Mouse (Mus musculus) embryonic facial prominence, embryonic 15.5 days (tissue): ENCODE results near the gene Macrod2. TPM values are rescaled to one million over a fixed set of nuclear protein-coding genes. Genes with fewer than 3 reads are reported as not detected.

Source experiments
- ATAC-seq: fragments of 200-750 bp; cut with Nextera tagmentation; 2 replicates; pipeline ENCODE4 v1.8.0; 2017; ENCODE audit warnings: low read depth, moderate TSS enrichment; ENCODE audit not compliant: insufficient number of reproducible peaks, low FRiP score, low TSS enrichment
- H3K27ac ChIP-seq: fragments of 300-500 bp; sonication (generic); replicated peaks from 2 replicates; pipeline ENCODE4 v1.5.1; 2015; ENCODE audit warnings: mild to moderate bottlenecking, inconsistent platforms
- H3K27me3 ChIP-seq: fragments of 300-500 bp; sonication (generic); 2 replicates; pipeline ENCODE4 v1.6.1; 2015; ENCODE audit warnings: inconsistent platforms
- H3K36me3 ChIP-seq: fragments of 300-500 bp; sonication (generic); 2 replicates; pipeline ENCODE4 v1.6.1; 2015; ENCODE audit warnings: mild to moderate bottlenecking, inconsistent platforms
- H3K4me1 ChIP-seq: fragments of 300-500 bp; sonication (generic); 2 replicates; pipeline ENCODE4 v1.6.1; 2015; ENCODE audit warnings: inconsistent platforms
- H3K4me2 ChIP-seq: fragments of 300-500 bp; sonication (generic); replicated peaks from 2 replicates; pipeline ENCODE4 v1.6.1; 2015; ENCODE audit warnings: mild to moderate bottlenecking, inconsistent platforms
- H3K4me3 ChIP-seq: fragments of 300-500 bp; sonication (generic); replicated peaks from 2 replicates; pipeline ENCODE4 v1.5.1; 2015; ENCODE audit warnings: mild to moderate bottlenecking, inconsistent platforms
- H3K9ac ChIP-seq: fragments of 300-500 bp; sonication (generic); 2 replicates; pipeline ENCODE4 v1.6.1; 2015; ENCODE audit warnings: inconsistent platforms
- H3K9me3 ChIP-seq: fragments of 300-500 bp; sonication (generic); replicated peaks from 2 replicates; pipeline ENCODE4 v1.6.1; 2016; ENCODE audit warnings: inconsistent platforms
- WGBS: fragments of 180-500 bp; shearing (Covaris S2); methylation state at CpG from one replicate; pipeline ENCODE4 v1.1.7; 2015; 5-methylcytosine and 5-hydroxymethylcytosine counted together
- polyA plus RNA-seq: library from polyadenylated mRNA; unstranded; fragments of >200 nt; fragmentation: Nextera tagmentation; extraction: Ambion mirVana; gene quantifications from 2 replicates; pipeline ENCODE4 v1.2.1, GENCODE M21; 2015

Macrod2 gene
- polyA plus RNA-seq, 1 experiment from 2014 or later: 38.9 TPM

- Histone ChIP-seq H3K9ac (no peak overlapping the region), H3K4me1 (no peaks in the 10 kb centered on the region), H3K27me3 (no peaks in the 10 kb centered on the region), H3K9me3 (no peaks in the 10 kb centered on the region), H3K4me3 (no peak overlapping the region), H3K4me2 (no peak overlapping the region), H3K27ac (no peak overlapping the region), H3K36me3 (no peaks in the 10 kb centered on the region)
- ATAC-seq: no peak
These were observed 1150.8 kb downstream of the Macrod2 start for GRCm38 (mm10) chr2:141545877-141546276.

- no peak overlapping the region for H3K9ac ChIP-seq
- no peak overlapping the region for H3K4me3 ChIP-seq
- 89% methylated on average over 1 of the region's 1 CpGs for WGBS
- ATAC-seq: no peak
- H3K4me1 ChIP-seq: no peaks in the 10 kb centered on the region
- no peak overlapping the region for H3K27ac ChIP-seq
- no peak overlapping the region for H3K4me2 ChIP-seq
- no peaks in the 10 kb centered on the region for H3K27me3 ChIP-seq
- no peaks in the 10 kb centered on the region for H3K9me3 ChIP-seq
- no peaks in the 10 kb centered on the region for H3K36me3 ChIP-seq
These were observed 1156.6 kb downstream of the Macrod2 start for GRCm38 (mm10) chr2:141551701-141552100.

DNA sequence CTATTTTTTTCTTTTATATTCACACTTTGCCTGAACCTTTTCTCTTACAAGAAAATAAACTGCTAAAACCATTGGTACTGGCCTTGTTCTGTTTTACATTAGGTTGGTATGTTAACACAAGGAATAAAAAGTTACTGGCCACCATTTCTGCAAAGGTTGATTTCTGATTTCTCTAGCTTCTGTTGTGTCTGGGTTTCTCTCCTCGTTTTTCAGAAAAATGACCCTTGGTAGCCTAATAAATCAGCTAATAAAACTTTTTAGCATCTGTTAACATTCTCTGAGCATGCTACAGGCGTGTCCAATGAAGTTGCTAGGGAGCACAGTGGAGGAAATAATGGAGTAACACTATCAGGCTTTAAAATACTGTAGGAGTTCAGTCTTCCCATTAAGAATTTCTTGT, 1161.6 kb downstream of the Macrod2 start:
- Histone ChIP-seq H3K9ac (no peak overlapping the region), H3K4me3 (no peak overlapping the region), H3K36me3 (no peaks in the 10 kb centered on the region), H3K4me1 (no peaks in the 10 kb centered on the region), H3K9me3 (no peaks in the 10 kb centered on the region), H3K27me3 (no peaks in the 10 kb centered on the region), H3K4me2 (no peak overlapping the region), H3K27ac (no peak overlapping the region)
- ATAC-seq: no peak
- 48% methylated on average over 2 of the region's 2 CpGs for WGBS

GRCm38 (mm10) chr2:141558242-141558827, 1163.2 kb downstream of the Macrod2 start:
- Histone ChIP-seq H3K36me3 (no peaks in the 10 kb centered on the region), H3K27ac (no peak overlapping the region), H3K4me3 (no peak overlapping the region), H3K9me3 (no peaks in the 10 kb centered on the region), H3K4me1 (no peaks in the 10 kb centered on the region), H3K27me3 (no peaks in the 10 kb centered on the region), H3K4me2 (no peak overlapping the region), H3K9ac (no peak overlapping the region)
- ATAC-seq: no peak
- WGBS: 78% methylated on average over 1 of the region's 1 CpGs

DNA sequence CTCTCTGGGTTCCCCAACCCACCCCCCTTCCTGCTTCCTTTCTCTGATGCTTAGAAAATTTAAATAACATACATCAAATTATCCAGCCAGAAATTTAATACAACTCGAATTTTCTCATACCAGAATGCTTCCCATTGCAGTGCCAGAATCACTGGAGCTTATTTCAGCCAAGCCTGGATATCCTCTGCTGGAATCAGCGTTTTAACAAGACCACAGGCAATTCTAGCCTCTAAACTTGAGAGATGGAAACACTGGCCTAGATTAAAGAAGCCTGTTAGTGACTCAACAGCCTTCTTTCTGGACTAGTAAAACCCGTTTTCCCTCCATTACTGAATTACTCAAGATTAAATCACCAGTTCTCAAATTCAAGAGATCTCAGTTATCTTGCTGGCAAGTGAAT, 1170.9 kb downstream of the Macrod2 start:
- Histone ChIP-seq H3K36me3 (no peaks in the 10 kb centered on the region), H3K4me2 (no peak overlapping the region), H3K27ac (no peak overlapping the region; the same call in 1 of the 2 replicates), H3K27me3 (no peaks in the 10 kb centered on the region), H3K4me1 (no peaks in the 10 kb centered on the region), H3K9ac (no peak overlapping the region), H3K9me3 (no peaks in the 10 kb centered on the region), H3K4me3 (no peak overlapping the region)
- 16% methylated on average over 3 of the region's 3 CpGs for WGBS
- ATAC-seq: no peak

GRCm38 (mm10) chr2:141571360-141571759, 1176.3 kb downstream of the Macrod2 start:
- Histone ChIP-seq H3K9me3 (no peaks in the 10 kb centered on the region), H3K4me2 (no peak overlapping the region), H3K4me3 (no peak overlapping the region), H3K27ac (no peak overlapping the region), H3K4me1 (no peaks in the 10 kb centered on the region), H3K36me3 (no peaks in the 10 kb centered on the region), H3K9ac (no peak overlapping the region), H3K27me3 (no peaks in the 10 kb centered on the region)
- WGBS: 63% methylated on average over 3 of the region's 3 CpGs
- no peak for ATAC-seq

DNA sequence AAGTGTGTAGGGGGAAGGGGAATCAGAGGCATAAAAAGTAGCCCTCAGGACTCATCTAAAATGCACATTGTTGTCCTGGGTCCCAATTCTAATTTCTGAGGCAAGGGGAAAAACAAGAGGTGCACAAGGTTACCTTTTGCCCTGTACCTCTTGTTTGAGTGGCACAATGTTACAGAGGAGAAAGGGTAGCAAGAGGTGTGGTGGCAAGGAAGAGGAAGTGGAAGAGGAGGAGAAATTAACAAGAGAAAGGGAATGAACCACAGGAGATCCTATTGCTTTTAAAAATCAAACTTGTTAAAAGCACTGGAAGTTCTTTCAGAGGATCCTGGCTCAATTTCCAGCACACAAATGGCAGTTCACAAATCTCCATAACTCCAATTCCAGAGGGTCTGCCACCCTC, 1183.1 kb downstream of the Macrod2 start:
- H3K4me2 ChIP-seq: no peak overlapping the region
- no peaks in the 10 kb centered on the region for H3K9me3 ChIP-seq
- no peak overlapping the region for H3K9ac ChIP-seq
- no peak overlapping the region for H3K27ac ChIP-seq
- H3K36me3 ChIP-seq: no peaks in the 10 kb centered on the region
- ATAC-seq: no peak
- no peak overlapping the region for H3K4me3 ChIP-seq
- no peaks in the 10 kb centered on the region for H3K27me3 ChIP-seq
- peaks cover 3% of the 10 kb centered on the region; the same call in 1 of the 2 replicates for H3K4me1 ChIP-seq

DNA sequence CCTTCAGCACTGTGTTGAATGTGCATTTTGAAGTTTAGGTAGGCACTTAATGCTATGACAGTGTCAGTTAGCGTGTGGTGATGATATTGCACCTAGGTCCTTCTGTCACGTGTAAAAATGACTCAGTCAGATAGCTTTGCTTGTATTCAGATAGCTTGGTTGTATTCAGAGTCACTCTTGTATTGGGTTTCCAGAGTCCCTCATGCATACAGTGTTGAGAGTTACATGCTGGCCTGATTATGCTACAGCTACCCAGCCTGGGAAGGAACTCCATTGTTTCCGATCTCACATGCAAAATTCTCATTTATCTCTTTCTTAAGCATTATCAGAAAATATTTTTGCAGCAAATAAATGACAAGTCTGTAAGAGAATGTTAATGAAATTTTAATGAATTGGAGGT, 1187.3 kb downstream of the Macrod2 start:
- Histone ChIP-seq H3K4me1 (peaks cover 3% of the 10 kb centered on the region; the same call in 1 of the 2 replicates), H3K36me3 (no peaks in the 10 kb centered on the region), H3K4me2 (no peak overlapping the region), H3K9ac (no peak overlapping the region), H3K27me3 (no peaks in the 10 kb centered on the region), H3K9me3 (no peaks in the 10 kb centered on the region), H3K27ac (no peak overlapping the region), H3K4me3 (no peak overlapping the region)
- ATAC-seq: no peak
- WGBS: 84% methylated on average over 3 of the region's 3 CpGs

- no peak overlapping the region for H3K27ac ChIP-seq
- 28% methylated on average over 4 of the region's 4 CpGs for WGBS
- ATAC-seq: no peak
- H3K4me1 ChIP-seq: peaks cover 3% of the 10 kb centered on the region; the same call in 1 of the 2 replicates
- H3K4me2 ChIP-seq: no peak overlapping the region
- no peaks in the 10 kb centered on the region for H3K36me3 ChIP-seq
- no peaks in the 10 kb centered on the region for H3K9me3 ChIP-seq
- H3K9ac ChIP-seq: no peak overlapping the region
- no peaks in the 10 kb centered on the region for H3K27me3 ChIP-seq
- H3K4me3 ChIP-seq: no peak overlapping the region
These were observed 1187.8 kb downstream of the Macrod2 start for GRCm38 (mm10) chr2:141582933-141583332.

DNA sequence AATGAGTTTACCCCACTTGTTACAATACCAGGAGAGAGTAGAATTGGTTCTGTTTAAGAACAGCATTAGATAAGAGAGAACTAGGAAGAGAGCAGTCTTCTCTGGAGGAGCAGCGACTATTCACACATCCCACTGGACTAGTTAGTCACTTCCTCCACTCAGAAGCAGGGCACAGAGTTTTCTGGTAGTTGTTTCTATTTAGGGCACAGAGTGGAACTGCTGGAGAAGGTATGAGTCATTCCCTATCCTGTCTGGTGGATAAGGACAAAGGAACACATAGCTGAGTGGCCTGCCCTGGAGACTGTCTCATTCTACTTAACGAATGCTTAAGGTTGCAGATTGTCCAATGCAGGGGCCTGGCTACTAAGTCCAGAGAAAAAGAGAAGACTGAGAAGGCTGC, 1192.2 kb downstream of the Macrod2 start:
- ATAC-seq: no peak
- peaks cover 3% of the 10 kb centered on the region; the same call in 1 of the 2 replicates for H3K4me1 ChIP-seq
- H3K4me3 ChIP-seq: no peak overlapping the region
- WGBS: 76% methylated on average over 2 of the region's 2 CpGs
- no peaks in the 10 kb centered on the region for H3K27me3 ChIP-seq
- no peak overlapping the region for H3K27ac ChIP-seq
- no peaks in the 10 kb centered on the region for H3K9me3 ChIP-seq
- no peak overlapping the region for H3K4me2 ChIP-seq
- no peak overlapping the region for H3K9ac ChIP-seq
- no peaks in the 10 kb centered on the region for H3K36me3 ChIP-seq

DNA sequence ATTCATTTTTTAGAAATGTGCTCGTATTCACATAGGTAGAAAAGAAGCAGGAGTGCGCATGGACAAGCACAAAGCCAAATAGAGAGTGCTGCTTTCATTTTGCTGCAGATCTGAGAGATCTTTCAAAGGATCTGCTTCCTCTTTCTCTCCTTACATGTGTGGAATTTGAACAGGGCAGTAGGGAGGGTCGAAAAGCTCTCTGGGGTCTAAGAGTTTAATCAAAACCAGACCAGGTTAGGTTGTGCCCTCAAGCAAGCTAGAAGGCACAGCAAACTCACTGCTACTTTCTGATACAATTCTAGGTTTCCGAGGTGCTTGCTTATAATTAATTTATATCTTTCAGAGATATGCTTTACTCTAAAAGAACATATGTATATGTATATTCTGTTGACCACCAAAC, 1196.2 kb downstream of the Macrod2 start:
- ATAC-seq: no peak
- no peaks in the 10 kb centered on the region for H3K4me1 ChIP-seq
- H3K36me3 ChIP-seq: no peaks in the 10 kb centered on the region
- H3K27me3 ChIP-seq: no peaks in the 10 kb centered on the region
- H3K4me3 ChIP-seq: no peak overlapping the region
- 24% methylated on average over 4 of the region's 4 CpGs for WGBS
- H3K27ac ChIP-seq: no peak overlapping the region
- no peak overlapping the region for H3K9ac ChIP-seq
- H3K4me2 ChIP-seq: no peak overlapping the region
- H3K9me3 ChIP-seq: no peaks in the 10 kb centered on the region

GRCm38 (mm10) chr2:141594811-141595210, 1199.7 kb downstream of the Macrod2 start:
- Histone ChIP-seq H3K4me1 (no peaks in the 10 kb centered on the region), H3K27ac (no peak overlapping the region), H3K4me2 (no peak overlapping the region), H3K9ac (no peak overlapping the region), H3K27me3 (no peaks in the 10 kb centered on the region), H3K36me3 (no peaks in the 10 kb centered on the region), H3K9me3 (no peaks in the 10 kb centered on the region), H3K4me3 (no peak overlapping the region)
- no peak for ATAC-seq
- WGBS: 55% methylated on average over 4 of the region's 4 CpGs
